Mouse (Mus musculus) right cerebral cortex, postnatal 36 days (tissue): Measurements from ENCODE around the gene Map3k10.
A peak's percentile ranks its signal among the peaks of the same experiment; 100 is the strongest.

Source experiments
- DNase-seq, 2 experiments: peaks; one replicate each; pipeline ENCODE4 v3.0.0; 2022; ENCODE audit warnings: low spot score in 2 of 2, mixed read lengths in 1 of 2

The Map3k10 gene

DNA sequence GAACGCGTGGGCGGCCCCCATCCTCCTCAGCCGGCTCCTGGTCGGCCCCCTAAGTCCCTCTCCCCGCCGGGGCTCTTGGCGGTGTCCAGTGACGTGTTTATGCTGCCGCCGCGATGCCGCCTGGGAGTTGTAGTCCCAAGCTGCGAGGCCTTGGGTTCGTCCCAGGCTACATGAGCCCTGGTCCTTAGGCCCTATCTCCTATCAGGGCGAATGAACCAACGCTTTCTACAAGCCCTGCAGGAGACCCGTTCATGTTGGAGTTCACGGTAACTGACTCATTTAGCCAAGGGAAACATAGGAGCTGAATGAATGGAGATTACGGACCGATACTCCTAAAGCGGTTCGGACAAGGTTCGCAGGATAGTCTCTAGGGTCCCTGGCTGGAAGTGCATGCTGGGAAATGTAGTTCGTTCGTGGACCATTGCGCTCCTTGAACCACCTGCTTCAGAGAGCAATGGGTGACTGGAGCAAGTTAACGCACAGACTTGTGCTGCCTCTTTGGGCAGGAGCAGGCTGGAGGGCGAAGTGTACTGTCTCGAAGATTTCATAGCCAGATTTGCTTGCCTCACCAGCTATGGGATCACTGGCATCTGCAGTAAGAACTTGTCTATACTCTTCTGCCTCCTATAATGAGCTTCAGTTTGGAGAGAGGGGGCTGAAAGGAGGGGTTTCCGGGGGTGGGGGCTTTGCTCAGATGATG, at the start of gene Map3k10:
TSS of gene Map3k10 (minus strand) at position 77 of the 700 bp plus-strand sequence.
- DNase-seq, result peak; percentile 91 to 92

DNA sequence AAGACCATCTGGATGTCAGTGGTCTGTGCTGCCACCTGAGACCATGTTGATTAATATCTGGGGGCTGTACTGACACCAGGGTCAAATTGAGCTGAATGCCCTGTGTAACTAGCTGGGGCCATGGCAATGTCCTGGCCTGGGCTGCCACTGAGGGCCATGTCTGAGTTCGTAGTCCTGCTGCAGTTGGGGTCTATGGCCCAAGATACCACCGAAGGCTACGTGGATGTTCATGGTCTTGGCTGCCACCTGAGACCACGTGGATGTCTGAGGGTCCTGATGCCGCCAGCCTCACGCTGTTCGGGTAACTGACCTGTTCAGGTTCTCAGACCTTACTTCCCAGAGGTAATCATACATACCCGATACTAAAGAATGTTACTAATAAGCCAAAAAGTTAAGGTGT, 47.6 kb upstream of the Map3k10 start:
- DNase-seq, result no peak

DNA sequence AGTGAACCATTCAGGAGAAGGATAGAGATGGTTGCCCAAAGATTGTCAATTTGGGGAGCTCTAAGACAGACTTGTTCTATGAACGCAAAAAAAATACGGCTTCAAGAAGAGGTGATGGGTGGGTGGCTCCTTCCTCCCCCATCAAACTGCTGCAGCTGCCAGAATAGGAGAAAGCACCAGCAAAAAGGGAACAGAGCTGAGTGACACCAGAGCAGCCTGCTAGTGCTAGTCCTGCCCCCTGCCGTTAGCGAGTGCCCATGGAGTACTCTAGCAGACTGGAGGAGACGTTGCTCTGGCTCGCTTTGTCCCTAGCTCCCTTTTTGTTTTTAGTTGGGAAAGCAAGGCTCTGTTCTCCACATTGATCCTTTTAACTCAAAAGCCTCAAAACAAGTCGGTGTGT, 36.0 kb upstream of the Map3k10 start:
- DNase-seq, result no peak

DNA sequence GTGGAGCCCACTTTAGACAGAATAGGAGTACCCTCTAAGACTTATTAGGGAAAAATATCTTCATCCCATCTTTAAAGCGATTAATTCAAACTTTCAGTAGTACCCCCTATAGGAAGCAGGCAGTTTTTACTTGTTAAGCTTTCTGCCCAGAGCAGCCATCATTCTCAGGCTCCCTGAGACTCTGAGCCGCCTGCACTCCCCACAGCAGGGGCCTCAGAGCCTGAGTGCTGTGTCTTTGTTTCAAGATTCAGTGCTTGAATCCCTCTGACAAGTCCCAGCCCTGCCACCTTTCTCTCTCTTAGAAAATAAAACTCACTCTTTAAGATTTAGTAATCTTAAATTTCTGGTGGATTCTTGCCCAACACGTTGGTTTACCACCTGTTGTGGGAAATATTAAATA, 22.3 kb upstream of the Map3k10 start:
- DNase-seq, result no peak

DNA sequence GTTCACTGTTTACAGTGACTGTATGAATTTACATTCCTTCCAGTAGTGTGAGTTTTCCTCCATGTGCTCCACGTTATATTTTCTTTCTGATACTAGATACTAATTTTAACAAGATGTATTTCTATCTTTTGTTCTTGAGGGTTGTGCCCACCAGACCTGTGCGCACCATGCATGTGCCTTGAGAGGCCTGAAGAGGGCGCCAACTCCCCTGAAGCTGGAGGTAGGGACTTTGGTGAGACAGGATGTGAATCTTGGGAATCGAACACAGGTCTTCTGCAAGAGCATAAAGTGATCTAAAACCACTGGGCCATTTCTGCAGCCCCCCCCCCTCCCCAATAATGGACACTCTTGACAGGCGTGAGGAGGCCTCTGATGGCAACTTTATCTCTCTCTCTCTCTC, 16.7 kb upstream of the Map3k10 start:
- no peak for DNase-seq

DNA sequence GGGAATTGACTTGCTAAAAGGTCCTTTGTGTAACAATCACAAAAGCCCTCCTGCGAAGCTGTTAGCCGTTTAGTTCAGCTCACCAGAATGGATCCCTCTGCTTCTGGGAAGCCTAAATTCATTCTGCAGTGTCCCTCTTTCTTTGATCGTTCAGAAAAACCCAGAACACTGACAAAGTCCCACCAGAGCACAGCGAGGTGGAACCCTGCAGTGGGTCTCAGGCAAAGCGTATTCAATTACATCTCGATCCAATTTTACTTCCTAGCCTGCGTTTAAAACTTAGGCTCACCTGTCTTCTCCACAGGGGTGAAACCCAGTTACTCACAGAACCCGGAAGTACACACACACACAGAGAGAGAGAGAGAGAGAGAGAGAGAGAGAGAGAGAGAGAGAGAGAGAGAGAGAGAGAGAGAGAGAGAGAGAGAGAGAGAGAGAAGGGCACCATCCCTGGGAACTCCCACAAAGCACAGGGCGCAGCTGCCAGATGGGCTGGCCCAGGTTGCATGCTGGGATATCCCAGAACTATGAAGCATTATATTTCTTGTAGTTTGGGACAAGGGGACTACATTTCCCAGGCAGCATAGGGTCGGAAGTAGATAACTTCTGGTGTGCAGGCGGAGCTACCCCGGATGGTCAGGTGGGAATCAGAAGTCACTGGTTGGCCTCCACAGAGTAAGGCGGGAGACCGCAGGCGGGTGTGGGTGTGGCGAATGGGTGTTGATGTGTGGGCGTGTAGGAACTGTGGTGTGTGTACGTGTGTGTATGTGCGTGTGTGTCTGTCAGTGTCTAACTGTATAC, 14.6 kb upstream of the Map3k10 start, which contains the start of gene Zfp607b:
TSS of gene Zfp607b (plus strand) at position 526 of the 798 bp plus-strand sequence.
- peak; percentile 95 to 98 for DNase-seq

DNA sequence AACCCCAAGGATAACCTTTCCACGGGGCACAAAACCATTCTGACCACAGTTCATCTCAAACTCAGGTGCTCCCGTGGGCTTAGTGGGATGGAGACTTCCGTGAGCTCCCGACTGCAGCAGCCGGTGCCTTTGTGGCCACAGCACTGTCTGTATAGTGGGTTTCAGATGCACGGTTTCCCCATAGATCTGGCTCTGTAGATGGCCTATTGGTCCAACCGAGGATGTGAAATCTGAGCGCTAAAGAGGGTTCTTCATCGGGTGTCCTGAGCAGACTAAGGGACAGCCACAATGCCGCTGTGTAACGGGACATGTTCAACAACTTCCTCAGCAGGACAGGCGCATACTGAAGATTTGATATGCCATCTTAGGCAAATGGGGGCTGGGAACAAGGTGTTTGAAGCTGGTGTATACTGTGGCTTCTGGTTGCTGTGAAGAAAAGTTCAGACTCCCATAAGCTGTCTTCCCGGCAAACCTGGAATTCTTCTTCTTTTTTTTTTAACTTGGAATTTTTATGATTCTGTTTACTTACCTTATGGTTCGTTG, 13.9 kb upstream of the Map3k10 start:
- DNase-seq, result no peak

DNA sequence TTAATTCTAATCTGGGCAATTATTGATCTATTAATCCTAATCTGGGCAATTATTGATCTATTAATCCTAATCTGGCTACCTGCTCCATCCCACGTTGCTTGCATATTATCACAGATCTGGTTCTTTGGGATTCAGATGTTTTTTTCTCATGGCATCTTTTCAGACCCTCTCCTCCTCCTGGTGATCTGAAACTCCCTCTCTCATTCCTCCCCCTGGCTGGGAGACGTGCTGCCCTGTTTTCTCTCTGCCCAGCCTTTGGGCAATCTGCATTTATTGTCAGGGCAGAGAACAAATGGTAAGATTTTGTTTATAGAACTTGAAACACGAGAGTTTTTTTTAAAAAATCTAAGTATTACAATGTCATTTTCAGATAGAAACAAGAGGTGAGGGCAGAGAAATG, 13.4 kb upstream of the Map3k10 start:
- no peak for DNase-seq

DNA sequence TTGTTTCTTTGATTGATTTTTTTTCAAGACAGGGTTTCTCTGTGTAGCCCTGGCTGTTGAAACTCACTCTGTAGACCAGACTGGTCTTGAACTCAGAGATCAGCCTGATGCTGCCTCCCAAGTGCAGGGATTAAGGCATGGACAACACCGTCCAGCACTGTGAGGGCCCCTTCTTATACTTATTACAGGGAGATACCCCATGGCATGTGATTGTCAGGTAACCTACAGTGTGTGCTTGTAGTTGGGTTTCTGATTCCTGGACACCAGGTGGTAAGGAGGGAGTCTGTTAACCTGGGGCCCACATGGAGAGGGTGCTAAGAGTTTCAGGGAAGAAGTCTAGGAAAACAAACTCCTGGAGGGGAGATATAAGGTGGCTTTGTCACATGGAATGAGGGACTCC, 12.6 kb upstream of the Map3k10 start:
- no peak for DNase-seq

DNA sequence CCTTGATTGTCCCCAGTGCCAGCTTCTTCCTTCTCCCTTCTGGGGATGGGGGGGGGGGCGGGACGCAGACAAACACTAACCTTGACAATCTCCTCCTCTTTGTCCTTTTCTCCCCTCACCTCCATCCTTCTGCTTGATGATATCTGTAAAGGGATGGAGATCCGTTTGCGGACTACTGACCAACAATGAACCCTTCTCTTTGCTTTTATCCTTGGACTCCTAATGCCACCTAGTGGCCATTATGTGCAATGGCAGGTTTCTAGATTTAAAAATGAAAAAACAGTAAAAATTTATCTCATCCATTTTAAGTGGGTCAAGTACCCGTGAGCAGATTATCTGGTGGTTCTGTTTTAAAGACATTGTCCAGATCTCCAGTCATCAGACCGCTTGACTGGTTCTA, 11.3 kb upstream of the Map3k10 start:
- no peak for DNase-seq

DNA sequence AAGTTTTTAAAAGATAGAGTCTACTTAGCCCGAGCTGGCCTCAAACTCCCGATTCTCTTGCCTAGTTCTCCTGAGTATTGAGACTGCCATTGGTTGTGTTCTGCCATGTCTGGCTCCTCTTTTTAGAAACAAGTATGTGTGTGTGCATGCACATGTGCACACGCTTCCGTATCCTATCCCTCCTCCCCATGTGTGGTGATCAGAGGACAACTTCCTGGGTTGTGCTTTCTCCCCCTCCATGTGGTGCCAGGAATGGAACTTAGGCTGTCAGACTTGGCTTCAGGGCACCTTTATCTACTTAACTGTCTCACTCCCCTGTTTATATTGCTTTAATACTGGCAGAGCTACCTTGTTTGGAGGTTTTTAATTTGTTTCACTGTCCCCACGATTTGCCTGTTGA, 10.8 kb upstream of the Map3k10 start:
- no peak for DNase-seq

DNA sequence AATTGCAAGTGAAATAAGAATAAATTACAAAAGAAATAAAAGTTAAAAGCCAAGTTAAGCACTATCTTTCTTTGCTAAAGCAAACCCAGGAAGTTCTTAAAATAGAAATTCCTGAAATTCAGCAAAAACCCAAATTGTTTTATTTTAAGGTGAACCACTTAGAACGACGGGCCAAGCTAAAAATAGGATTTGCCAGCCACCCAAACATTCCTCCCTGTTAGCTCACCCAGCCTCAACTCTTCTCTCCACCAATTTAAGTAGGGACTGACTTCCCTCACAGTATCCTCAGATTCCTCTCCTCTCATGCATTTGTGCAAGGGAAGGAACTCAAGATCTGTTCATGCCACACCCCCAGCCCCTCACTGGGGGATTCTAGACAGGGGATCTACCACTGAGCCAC, 8.8 kb upstream of the Map3k10 start:
- DNase-seq, result no peak

DNA sequence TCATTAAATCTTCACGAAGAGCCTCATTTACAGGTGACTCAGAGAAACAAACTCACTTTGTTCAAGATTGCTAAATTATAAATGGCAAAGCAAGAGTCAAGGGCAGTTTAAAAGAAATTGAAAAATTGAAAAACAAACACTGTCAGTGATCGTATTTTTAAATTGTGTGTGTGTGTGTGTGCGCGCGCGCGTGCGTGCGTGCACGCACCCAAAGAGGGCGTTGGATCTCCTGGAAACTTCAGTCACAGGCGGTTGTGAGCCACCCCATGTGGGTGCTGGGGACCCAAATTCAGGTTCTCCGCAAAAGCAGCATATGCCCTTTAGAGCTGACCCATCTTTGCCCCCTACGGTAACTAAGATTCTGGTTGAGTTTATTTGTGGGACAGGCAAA, 819 bp upstream of the Map3k10 start:
- DNase-seq, result no peak

DNA sequence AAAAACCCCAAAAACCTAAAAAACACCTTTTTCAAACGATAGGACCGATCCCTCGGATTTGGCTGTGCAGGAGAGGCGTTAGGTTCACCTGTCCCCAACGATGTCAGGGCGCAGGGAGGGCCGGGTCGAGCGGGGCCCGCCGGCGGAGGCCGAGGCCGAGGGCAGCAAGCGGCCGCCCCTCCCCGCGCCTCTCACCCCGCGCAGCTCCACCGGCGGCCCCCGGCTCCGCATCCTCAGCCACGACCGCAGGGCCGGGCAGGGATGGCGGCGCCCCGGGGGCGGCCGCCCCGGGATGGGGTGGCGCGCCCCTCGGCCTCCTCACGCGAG, 240 bp downstream of the Map3k10 start:
- DNase-seq, result no peak

DNA sequence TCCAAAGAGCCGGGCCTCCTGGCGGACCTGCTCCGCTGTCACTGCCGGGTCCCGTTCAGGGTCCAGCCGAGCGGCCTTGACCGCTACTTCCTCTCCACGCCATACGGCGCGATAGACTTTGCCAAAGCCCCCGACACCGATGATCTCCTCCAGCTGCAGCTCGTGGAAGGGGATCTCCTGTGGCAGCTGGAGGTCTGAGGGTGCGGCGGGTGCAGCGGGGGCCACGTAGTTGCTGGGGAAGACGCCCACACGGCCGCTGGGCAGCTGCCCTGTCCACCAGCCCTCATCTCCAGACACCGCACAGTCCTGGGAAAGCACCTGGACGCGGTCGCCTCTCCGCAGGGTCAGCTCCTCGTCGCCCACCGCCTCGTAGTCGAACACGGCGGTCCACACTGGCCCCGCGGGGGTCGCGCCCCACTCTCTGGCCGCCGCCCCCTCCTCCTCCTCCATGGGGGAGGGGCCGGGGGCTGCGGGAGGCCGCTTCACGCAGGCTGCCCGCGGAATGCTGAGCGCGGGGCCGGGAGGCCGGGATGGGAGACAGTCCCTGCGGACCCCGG, 745 bp downstream of the Map3k10 start:
- DNase-seq, result no peak

DNA sequence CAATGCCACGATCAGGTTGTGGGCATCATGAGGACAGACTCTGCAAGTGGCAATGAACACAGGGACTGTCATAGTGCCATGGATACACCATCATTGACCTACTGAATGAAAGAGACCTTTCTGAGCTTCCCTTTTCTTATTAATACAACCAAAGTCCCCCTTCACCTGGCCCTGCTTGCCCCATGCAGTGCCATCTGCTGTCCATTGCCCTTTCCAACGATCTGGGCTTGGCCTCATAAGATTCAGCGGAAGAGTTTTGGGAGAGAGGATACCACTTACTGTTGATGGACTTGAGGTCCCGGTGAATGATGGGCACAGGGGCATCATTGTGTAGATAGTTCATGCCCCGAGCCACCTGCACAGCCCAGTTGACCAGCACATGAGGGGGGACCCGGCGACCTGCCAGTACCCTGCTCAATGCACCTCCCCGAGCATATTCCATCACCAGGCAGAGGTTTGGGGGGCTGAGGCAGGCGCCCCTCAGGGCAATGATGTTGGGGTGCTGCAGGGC, 1.3 kb downstream of the Map3k10 start:
- no peak for DNase-seq

DNA sequence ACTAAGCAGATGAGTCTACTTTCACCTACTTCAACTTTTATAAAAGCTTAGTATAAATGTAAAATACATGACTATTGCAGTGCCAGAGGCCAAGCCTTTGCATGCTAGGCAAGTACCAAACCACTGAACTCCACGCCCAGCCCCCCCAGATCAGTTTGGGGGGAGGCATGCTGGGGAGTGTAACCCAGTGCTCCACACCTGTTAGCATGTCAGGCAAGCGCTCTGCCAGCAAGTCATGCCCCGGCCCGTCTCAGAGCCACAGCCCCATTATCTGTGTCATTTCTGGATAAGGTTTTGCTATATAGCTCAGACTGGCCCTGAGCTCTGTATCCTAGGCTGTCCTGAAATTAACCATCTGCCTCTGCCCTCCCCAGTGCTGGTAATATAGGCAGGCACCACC, 12.4 kb downstream of the Map3k10 start:
- no peak for DNase-seq

DNA sequence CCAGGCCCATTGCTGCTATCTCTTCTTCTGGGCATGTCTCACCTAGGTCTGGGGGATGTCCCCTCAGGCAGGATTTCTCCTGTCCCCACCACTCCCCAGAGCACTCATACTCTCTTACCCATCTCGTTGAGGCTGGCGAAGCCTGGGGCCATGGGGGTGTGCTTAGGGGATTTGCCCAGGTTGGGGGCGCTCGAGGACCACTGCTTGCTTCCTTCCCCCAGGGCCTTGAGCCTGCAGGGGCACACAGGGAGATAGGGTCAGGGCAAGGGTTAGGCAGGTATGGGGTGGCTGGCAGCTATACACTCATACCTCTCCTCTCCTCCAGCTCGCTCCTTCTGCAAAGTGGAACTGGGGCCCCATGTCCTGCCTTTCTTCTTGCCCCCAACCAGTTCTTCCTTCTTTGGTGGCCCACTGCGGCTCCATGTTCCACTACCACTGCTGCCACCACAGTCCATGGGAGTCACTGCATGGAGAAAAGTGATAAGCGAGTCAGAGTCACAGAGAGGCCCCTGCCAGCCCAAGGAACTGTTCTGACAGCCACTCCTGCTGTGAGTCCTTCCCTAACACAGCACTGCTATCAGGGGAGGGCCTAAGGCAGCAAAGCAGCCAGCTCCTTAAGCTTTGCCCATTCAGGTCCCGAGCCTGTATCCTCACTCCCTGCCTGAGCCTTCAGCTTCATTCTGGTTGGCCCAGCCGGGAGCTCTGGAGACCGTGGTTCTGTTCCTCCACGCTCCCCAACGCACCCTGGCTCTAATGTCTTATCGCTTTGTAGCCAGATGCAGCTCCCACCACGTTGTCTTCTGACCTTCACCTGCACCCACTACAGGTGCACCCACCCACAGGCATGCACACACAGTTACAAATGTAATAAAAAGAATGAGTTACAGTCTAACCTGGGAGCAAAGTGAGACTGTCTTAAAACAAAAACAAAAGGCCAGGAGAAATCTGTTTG, 15.4 kb downstream of the Map3k10 start:
- peak in 1 of 2 experiments; percentile 28 for DNase-seq

DNA sequence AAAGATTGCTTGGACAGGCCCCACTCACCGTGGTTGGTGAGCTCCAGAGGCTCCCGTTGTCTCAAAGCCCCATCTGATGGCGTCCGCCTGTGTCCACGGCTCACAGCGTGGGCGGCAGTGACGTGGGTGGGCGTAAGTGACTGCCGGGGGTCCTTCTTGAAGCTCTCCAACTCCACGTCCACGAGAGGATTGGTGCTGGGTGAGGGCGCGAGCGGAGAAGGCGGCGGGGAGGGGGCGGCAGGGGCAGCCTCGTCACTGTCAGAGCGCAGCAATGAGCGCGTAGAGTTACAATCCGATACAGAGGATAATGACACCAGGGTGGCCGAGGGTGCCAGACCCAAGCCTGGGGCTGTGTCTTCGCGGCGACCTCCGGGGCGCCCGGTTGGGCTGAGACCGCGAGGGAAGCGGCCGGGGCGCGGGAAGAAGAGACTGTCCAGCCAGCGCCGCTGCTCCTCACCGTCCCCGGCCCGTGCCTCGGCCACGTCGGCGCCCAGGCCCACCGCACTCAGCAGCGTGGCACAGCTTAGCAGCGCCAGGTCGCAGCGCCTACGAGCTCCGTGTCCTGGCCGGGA, 16.5 kb downstream of the Map3k10 start:
- DNase-seq, result no peak

DNA sequence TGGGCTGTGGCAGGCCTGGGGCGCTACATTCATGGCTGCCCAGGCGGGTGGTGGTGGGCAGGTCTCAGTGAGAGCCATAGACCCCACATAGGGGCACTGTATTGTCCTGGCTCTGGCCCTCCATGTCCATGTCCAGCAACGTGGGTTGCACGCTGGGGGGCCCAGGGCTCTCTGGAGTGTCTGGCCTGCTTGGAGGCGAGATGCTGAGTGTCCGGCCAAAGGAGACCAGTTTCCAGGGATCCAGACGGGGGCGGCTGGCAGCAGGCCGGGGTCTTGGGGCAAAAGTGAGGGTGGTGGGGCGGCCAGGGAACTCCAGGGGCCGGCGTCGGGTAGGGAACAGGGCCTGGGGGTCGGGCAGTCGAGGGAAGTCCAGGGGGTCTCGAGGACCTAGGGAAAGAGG, 17.8 kb downstream of the Map3k10 start:
- DNase-seq, result no peak

DNA sequence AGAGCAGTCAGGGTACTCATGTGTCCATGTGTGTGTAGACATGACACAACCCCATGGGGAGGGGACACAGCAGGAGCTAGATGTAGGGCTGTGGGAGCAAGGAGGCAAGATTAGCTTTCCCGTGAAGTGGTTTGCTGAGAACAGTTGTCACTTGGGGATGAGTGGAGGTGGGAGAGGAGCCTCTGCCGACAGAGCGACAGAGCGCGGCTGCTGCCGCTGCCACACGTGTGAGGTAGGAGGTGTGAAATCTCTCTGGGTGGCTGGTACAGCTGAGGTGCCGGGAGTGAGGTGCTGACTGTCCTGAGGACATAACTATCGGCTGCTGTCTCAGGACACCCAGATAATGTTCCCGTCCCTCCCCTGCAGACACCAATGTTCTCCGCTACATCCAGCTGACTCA, 18.9 kb downstream of the Map3k10 start:
- DNase-seq, result peak in 1 of 2 experiments; percentile 76
